Mouse (Mus musculus): ENCODE measurements around the gene Zbtb12.
"Not testable (repeated sequence)": the region's sequence is repeated elsewhere in the genome, so short reads cannot be mapped to it uniquely, and the experiment has no call there.

Gene Zbtb12

GRCm38 (mm10) chr17:34879336-34879879, at the start of gene Zbtb12:
Gene Zbtb12 (plus strand): TSS chr17:34879483.
- no peak for DNase-seq

GRCm38 (mm10) chr17:34830776-34831175, 48.5 kb upstream of the Zbtb12 start:
- not testable (repeated sequence) for DNase-seq

DNA sequence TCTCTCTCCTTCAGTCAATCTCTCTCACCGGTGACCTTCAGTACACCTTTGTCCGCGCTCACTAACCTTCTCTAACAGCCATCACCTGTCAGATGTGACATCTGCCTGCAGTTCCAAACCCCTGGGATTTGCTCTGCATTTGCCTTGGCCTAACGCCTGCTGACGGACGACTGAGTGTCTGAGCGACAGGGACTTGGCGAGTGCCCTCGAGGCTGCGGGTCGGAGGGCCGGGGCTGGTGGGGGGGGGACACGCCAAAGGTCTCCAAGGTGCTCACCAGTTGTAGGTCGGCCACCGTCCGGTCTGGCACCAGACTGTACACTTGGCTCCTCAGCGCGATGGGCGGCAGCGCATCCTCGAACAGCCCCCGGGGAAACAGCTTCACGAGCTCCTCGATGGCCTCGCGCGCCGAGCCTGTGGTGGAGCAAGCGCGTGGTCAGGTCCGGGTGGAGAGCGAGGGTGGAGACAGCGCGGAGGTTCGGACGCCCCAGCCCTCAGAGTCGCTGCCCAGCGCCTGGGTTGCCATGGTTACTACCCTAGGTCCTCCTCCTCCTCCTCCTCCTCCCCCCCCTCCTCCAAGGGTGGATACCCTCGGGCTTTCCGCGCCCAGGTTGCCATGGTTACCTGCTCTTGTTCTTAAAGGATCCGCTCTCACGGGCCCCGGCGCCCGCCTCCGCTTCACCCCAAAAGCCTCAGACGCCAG, 43.0 kb upstream of the Zbtb12 start:
- no peak for DNase-seq

GRCm38 (mm10) chr17:34836856-34837221, 42.4 kb upstream of the Zbtb12 start, which contains the start of the genes Stk19 and Dxo:
Gene Stk19 (minus strand): TSS chr17:34836945.
Gene Dxo (plus strand): TSS chr17:34837019.
- peak; percentile 97 for DNase-seq

GRCm38 (mm10) chr17:34837464-34838324, 41.6 kb upstream of the Zbtb12 start:
- DNase-seq = no peak

- DNase-seq = no peak
These were observed 40.5 kb upstream of the Zbtb12 start for GRCm38 (mm10) chr17:34838785-34839184.

DNA sequence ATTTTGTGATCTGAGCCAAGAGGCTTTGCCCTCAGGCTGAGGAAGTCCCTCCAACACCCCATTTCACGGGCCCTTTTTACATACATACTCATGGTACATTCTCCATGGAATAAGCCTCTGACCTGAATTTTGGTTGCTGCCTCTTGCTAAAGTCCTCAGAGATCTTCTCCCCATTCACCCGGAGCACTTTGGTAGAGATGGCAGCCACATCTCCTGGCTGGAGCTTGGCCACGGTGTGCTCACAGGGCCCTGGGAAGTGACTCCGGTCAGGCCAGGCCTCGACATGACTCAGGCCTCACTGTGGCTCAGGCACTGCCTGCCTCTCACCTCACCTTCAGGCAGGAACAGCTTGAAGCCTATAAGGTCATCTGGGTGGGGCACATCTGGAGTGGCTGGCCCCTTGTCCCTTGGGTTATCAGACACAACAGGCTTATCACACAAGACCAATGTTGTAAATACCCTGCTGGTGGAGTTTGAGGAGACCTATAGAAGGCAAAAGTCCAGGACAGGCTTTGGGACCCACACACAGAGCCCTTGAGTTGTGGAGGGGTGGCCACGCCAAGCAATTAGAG, 38.5 kb upstream of the Zbtb12 start:
- DNase-seq = no peak

DNA sequence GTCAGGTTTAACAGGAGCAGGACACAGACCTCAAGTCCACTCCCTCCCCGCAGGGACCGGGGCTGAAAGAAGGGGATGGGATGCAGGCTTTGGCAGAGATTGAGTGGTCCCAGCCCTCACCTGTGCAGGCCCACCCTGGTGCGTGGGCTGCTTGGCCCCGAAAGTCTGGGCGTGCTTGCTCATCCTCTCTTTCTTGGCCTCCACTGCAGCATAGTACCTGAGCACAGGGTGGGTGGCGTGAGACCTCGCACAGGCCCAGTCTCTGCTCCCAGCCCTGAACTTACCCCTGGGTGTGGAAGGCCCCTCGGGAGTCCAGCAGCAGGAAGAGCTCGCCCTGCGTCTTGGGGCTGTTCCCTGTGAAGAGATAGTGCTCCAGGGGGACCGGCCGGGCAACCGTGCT, 34.4 kb upstream of the Zbtb12 start:
- DNase-seq = no peak

DNA sequence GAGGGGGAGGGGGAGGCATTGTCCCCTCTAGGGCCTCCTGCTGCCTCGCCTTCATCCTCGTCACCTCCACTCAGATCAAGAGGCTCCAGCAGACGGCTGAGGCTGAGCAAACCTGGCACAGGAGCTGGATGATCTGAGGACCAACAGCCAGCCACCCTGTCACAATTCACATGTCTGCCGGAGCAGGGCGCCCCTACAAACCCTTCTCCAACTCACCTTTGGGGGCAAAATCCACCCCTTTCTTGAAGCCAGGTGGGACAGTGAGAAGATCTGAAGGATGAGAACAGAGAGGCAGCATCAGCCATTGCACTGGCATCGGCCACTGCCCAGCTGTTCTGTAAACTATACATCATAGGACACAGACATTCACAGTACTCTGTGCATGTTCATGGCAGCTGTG, 32.1 kb upstream of the Zbtb12 start:
- no peak for DNase-seq

- DNase-seq = no peak
These were observed 31.7 kb upstream of the Zbtb12 start for GRCm38 (mm10) chr17:34847615-34848014.

DNA sequence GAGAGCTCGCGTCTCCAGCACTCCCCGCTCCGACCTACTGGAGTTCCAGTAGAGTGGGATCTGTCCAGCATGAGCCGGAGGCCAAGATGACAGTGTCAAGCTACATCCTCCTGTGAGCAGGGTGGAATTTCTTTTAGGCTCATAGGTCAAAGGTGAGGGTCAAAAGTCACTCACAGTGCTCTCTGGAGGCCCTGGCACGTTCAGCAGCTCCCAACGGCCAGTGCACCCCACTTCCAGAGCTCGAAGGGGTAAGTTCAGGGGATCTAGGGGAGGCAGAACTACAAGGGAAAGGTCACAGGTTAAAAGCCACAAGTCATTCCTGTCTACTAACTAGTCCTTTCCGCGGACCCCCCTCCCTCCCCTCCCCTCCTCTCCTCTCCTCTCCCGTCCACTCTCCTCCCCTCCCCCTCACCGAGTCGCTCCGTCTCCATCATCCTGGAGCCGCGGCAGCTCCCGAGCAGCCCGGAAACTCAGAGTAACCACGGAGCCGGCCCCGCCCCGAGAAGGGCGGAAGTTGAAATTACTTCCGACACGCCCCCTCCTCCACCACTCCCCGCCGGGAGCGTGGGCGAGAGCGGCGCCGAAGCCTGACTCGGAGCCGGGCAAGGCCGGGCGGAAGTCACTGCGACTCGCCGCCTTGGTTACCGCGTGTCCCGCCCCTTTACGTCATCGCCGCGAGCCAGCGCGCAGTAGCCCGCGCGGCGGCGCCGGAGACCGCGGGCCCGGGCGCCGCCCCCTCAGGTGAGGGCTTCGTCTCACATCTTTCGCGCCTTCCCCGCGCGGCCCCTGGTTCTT, 29.4 kb upstream of the Zbtb12 start, which contains the start of the genes Skiv2l and Nelfe:
Skiv2l (minus strand) TSS at position 489 of the 795 bp plus-strand sequence.
Nelfe (plus strand) TSS at position 670 of the 795 bp plus-strand sequence.
- peak; percentile 98 for DNase-seq

DNA sequence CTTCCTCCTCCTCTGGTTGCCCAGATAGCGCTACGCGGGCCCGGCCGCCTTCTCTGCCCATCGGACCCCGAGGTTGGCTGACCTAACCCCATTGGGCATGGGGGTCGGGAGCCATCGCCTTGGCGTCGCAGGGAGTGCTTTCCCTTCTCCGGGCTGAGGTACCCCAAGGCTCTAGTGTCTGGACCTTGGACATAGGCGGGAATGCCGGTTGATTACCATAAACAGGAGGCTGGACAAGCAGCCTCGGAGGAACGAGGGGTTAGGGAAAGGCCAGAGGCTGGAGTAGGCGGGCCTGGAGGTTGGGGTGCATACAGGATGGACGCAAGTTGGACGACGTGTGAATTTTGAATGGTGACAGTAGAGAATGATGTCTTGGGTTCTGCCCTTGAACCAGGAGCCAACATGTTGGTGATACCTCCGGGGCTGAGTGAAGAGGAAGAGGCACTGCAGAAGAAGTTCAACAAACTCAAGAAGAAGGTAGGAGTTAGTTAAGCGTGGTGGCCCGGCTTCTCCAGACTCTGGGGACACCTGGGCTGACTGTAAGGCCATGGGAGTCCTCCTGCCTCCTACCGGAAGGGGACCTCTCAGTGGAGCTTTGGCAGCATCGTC, 28.7 kb upstream of the Zbtb12 start:
- no peak for DNase-seq

DNA sequence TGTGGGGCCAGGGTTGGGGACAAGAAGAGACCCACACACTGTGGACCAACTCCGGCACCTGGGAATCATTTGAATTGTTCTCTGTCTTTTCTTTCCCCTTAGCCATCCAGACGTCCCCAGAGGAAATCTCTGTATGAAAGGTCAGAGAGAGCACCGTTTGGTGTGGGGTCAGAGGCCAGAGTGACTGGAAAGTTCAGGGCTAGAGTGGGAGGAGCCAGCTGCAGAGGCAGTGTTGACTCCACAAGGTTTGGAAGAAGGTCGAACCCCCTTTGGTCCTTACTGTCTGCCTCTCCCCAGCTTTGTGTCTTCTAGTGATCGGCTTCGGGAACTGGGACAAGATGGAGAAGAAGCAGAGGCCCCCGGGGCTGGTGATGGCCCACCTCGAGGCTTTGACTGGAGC, 25.8 kb upstream of the Zbtb12 start:
- no peak for DNase-seq

- DNase-seq = no peak
These were observed 24.5 kb upstream of the Zbtb12 start for GRCm38 (mm10) chr17:34854761-34855160.

- no peak for DNase-seq
These were observed 23.5 kb upstream of the Zbtb12 start for GRCm38 (mm10) chr17:34855825-34856224.

GRCm38 (mm10) chr17:34858670-34859069, 20.6 kb upstream of the Zbtb12 start:
- DNase-seq = no peak

DNA sequence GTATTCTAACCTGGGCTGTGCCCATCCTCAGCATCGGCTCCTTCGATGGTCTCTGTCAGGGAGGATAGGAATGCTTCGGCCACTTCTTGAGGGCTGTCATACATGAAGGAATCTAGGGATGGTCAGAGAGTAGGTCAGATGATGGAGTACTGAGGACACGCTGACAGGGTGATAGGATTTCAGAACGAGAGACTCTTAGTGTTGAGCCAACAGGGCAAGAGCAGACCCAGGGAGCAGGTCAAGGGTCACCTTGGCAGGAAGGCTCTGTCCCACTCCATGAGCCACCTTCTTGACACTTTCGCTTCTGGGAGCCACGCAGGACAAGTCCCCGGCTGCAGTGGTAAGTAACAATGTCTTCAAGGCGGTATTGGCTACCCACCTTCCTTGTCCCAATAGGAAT, 18.8 kb upstream of the Zbtb12 start:
- DNase-seq = no peak

DNA sequence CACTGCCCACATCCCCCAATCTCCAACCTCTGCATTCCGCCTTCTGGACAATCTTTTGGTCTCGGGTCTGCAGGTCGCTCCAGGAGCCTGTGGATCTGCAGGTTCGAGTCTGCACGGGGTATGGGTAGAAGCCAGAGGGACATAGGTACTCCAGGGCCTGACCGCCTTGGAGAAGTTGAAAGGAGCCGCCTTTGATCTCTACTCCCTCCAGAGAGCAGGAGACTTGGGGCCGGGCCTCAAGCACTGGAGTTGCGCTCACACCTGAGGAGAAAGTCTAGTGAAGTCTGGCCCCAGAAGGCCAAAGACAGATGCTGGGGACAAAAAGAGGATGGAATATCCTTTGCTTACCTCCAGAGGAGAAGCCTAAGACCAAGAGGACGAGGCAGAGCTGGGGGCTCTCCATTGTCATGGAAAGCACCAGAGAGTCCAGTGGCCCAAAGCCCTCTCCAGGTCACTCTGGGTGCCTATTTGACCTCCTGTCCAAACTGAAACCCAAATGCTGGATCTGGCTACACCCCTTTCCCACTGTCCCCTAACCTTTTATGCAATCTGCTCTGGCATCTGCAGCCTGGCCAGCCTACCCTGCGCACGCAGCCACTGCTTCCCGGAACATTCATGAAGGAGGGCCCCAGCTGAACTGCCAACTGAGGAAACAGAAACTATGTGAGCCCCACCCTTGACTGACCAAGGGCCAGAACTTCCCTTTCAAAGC, 17.4 kb upstream of the Zbtb12 start:
- no peak for DNase-seq

GRCm38 (mm10) chr17:34862416-34863081, 16.7 kb upstream of the Zbtb12 start, which contains the start of gene Cfb:
Gene Cfb (minus strand): TSS chr17:34862518.
- no peak for DNase-seq

GRCm38 (mm10) chr17:34865981-34866380, 13.3 kb upstream of the Zbtb12 start:
- DNase-seq = no peak

- no peak for DNase-seq
These were observed 5.0 kb upstream of the Zbtb12 start for GRCm38 (mm10) chr17:34874321-34874720.
